In the genomic region with DNA sequence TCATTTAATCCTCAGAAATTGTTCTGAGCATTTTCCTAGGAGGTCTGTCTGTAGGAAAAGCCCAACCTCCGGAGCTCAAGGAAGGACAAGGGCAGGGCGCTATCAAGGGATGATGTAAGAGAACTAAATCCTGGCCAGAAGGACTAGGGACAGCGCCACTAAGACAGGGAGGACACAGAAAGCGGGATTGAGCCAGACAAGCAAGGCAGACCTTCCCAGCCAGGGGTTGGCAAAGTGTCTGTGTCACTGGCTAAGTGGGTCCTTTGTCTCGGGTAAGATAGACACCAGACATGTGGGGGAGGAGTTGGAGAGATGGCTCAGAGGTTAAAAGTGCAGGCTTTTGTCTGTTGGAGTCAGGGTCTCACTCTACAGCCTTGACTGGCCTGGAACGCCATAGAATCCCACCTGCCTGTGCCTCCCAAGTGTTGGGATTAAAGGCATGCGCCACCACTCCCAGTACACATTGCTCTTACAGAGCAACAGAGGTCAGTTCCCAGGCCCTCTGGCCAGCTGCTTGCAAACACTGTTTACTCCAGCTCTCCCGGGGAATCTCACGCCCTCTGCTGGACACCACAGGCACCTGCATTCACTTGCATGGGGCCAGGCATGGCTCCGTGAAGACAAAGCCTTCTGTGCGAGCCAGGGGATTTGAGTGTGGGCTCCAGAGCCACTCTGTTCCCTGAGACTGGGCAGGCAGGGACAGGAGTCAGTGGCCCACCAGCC, we compare ENCODE assay signal across 9 mouse cellular contexts. TPM values are rescaled to one million over a fixed set of nuclear protein-coding genes. Genes with fewer than 3 reads are reported as not detected.
A peak's percentile ranks its signal among the peaks of the same experiment; 100 is the strongest.
DNase-seq lines count a peak whose midpoint lies in the region; ATAC-seq lines count a peak whose summit lies in the region.
"Had no signal": no experiment of that assay in that cellular context is flagged by ENCODE, and none has a peak within 500 bp of the region (broad histone marks: within the 10 kb centered on the region; RNA-seq: fewer than 3 reads in every experiment).

No protein-coding gene starts in this region.

- H3K4me2 ChIP-seq in heart, embryonic 16.5 days (ENCODE audit: low read depth, low read length), result no peak overlapping the region

- peak; percentile 21; the same call in 1 of the 2 replicates for ATAC-seq in heart, embryonic 16.5 days (replicated peaks; ENCODE audit: extremely low read depth, insufficient read depth, low FRiP score)

- no peak overlapping the region for H3K9ac ChIP-seq in heart, embryonic 16.5 days (ENCODE audit: low read length)

- H3K9me3 ChIP-seq in heart, embryonic 16.5 days (replicated peaks; ENCODE audit: control insufficient read depth, low read length), result no peaks in the 10 kb centered on the region

- H3K4me3 ChIP-seq in heart, embryonic 16.5 days (ENCODE audit: low read length), result no peak overlapping the region

- no peaks in the 10 kb centered on the region; the same call in 1 of the 2 replicates for H3K27me3 ChIP-seq in heart, embryonic 16.5 days (ENCODE audit: control insufficient read depth, insufficient read depth, low read length)

- no peak for DNase-seq in heart, postnatal 4 days
- DNase-seq in thymus, postnatal 14 days, result peak; percentile 38
- DNase-seq in thymus, adult 18-20 months, result no peak
- peak; percentile 75 for DNase-seq in liver
- DNase-seq in frontal cortex, postnatal 36 days (ENCODE audit: low spot score in 2 of 2), result no peak
- no peak for DNase-seq in left cerebral cortex, adult 9 months (ENCODE audit: low spot score in 2 of 2)
- no peak for DNase-seq in urinary bladder, postnatal 4 days (ENCODE audit: low spot score in 2 of 2)

- H3K27ac ChIP-seq in heart, embryonic 16.5 days (ENCODE audit: low read length), result no peak overlapping the region

- H3K4me1 ChIP-seq in heart, embryonic 16.5 days (ENCODE audit: control insufficient read depth, insufficient read depth, low read length), result peaks cover 15% of the 10 kb centered on the region

- H3K36me3 ChIP-seq in heart, embryonic 16.5 days (ENCODE audit: control insufficient read depth, insufficient read depth), result no peaks in the 10 kb centered on the region

- WGBS in heart, embryonic 16.5 days, result 38% methylated on average over 11 of the region's 11 CpGs

RNA-seq across cellular contexts. Expression of a gene that starts 11.3 kb away (rescaled TPM):
- polyA plus RNA-seq in heart, embryonic 16.5 days (2015; fragmentation: Nextera tagmentation; extraction: Ambion mirVana), result 13.2 and 14.0 TPM in 2 replicates
- 10 to 100 TPM; 10.7 to 10.8 TPM for total RNA-seq in heart, postnatal 4 days (2021)

RNA-seq across cellular contexts. Expression of a gene that starts 11.4 kb away (rescaled TPM):
- 30.2 and 35.0 TPM in 2 replicates for polyA plus RNA-seq in heart, embryonic 16.5 days (2015; fragmentation: Nextera tagmentation; extraction: Ambion mirVana)
- 10 to 100 TPM; 30.8 to 32.0 TPM for total RNA-seq in heart, postnatal 4 days (2021)

RNA-seq across cellular contexts. Expression of a gene that starts 12.3 kb away (rescaled TPM):
- polyA plus RNA-seq in heart, embryonic 16.5 days (2015; fragmentation: Nextera tagmentation; extraction: Ambion mirVana), result 0.36 and 0.42 TPM in 2 replicates
- total RNA-seq in heart, postnatal 4 days (2021), result not detected

RNA-seq across cellular contexts. Expression of a gene that starts 12.6 kb away (rescaled TPM):
- polyA plus RNA-seq in heart, embryonic 16.5 days (2015; fragmentation: Nextera tagmentation; extraction: Ambion mirVana), result 14.5 TPM in 2 replicates
- 10 to 100 TPM; 31.6 to 34.2 TPM for total RNA-seq in heart, postnatal 4 days (2021)

RNA-seq across cellular contexts. Expression of a gene that starts 32.9 kb away (rescaled TPM):
- polyA plus RNA-seq in heart, embryonic 16.5 days (2015; fragmentation: Nextera tagmentation; extraction: Ambion mirVana), result 0.49 TPM in 1 of 2 replicates, not detected in the other
- total RNA-seq in heart, postnatal 4 days (2021), result not detected
- polyA plus RNA-seq: limb, embryonic 14.5 days had no signal

Comparison
In these comparisons a context has a peak if more than half of its experiments do, and no peak if none do; other contexts are left out.
1. DNase-seq: peak in thymus, postnatal 14 days (single experiment) and liver (single experiment); none in heart, postnatal 4 days (single experiment), thymus, adult 18-20 months (0 of 2), frontal cortex, postnatal 36 days (0 of 2), left cerebral cortex, adult 9 months (0 of 2) and urinary bladder, postnatal 4 days (0 of 2).